Mouse (Mus musculus): ENCODE results near the gene Grk2. TPM values are rescaled to one million over a fixed set of nuclear protein-coding genes. Genes with fewer than 3 reads are reported as not detected.

The Grk2 gene
- total RNA-seq, 2 experiments from 2014 or later, result 184 to 192 TPM

Small RNA genes lying within 50 kb of the gene (microRNA-seq; reads per million reads assigned to microRNA genes)
- gene Mir6985, result 5.3 to 5.7 reads per million in 2 experiments

Other genes with a start within 250 kb of the Grk2 start
- not detected for gene Gstp3, start 246.7 kb downstream of the Grk2 start, total RNA-seq (2021)
- not detected for gene Cabp2, start 224.6 kb downstream of the Grk2 start, total RNA-seq (2021)
- gene Cdk2ap2, start 209.0 kb downstream of the Grk2 start, total RNA-seq (2021), result 10 to 100 TPM; 36.2 to 38.7 TPM
- gene Pitpnm1, start 206.2 kb downstream of the Grk2 start, total RNA-seq (2021), result 100 to 1,000 TPM; 174 to 181 TPM
- 100 to 1,000 TPM; 121 to 140 TPM for gene Aip, start 180.4 kb downstream of the Grk2 start, total RNA-seq (2021)
- not detected for gene Gpr152, start 166.4 kb downstream of the Grk2 start, total RNA-seq (2021)
- under 1 TPM; 0.22 to 0.30 TPM for gene Cabp4, start 162.2 kb downstream of the Grk2 start, total RNA-seq (2021)
- gene Coro1b, start 157.6 kb downstream of the Grk2 start, total RNA-seq (2021), result 10 to 100 TPM; 77.0 to 97.3 TPM
- 1 to 10 TPM; 1.6 to 2.5 TPM for gene Ptprcap, start 152.6 kb downstream of the Grk2 start, total RNA-seq (2021)
- gene Rps6kb2, start 142.9 kb downstream of the Grk2 start, total RNA-seq (2021), result 10 to 100 TPM; 32.7 to 38.3 TPM
- 1 to 10 TPM; 6.3 to 7.1 TPM for gene Carns1, start 130.7 kb downstream of the Grk2 start, total RNA-seq (2021)
- 1 to 10 TPM in 1 of 2 experiments, under 1 TPM in 1; 0.52 to 1.0 TPM for gene Tbc1d10c, start 114.9 kb downstream of the Grk2 start, total RNA-seq (2021)
- gene Ppp1ca, start 114.2 kb downstream of the Grk2 start, total RNA-seq (2021), result 100 to 1,000 TPM; 268 TPM
- 1 to 10 TPM; 7.9 to 9.6 TPM for gene Rad9a, start 104.6 kb downstream of the Grk2 start, total RNA-seq (2021)
- under 1 TPM; 0.38 to 0.57 TPM for gene Clcf1, start 92.0 kb downstream of the Grk2 start, total RNA-seq (2021)
- not detected for gene AC109138.7, start 91.9 kb downstream of the Grk2 start, total RNA-seq (2021)
- 10 to 100 TPM; 14.4 to 16.5 TPM for gene Pold4, start 74.3 kb downstream of the Grk2 start, total RNA-seq (2021)
- 10 to 100 TPM; 49.5 to 49.6 TPM for gene Ssh3, start 37.0 kb downstream of the Grk2 start, total RNA-seq (2021)
- 10 to 100 TPM; 58.5 to 59.2 TPM for gene Ankrd13d, start 23.1 kb downstream of the Grk2 start, total RNA-seq (2021)
- gene Kdm2a, start 92.1 kb upstream of the Grk2 start, total RNA-seq (2021), result 10 to 100 TPM; 74.2 to 88.4 TPM
- 1 to 10 TPM; 1.0 to 1.2 TPM for gene Rhod, start 133.2 kb upstream of the Grk2 start, total RNA-seq (2021)
- gene Syt12, start 171.2 kb upstream of the Grk2 start, total RNA-seq (2021), result 10 to 100 TPM; 28.5 to 30.3 TPM
- gene 2010003K11Rik, start 192.4 kb upstream of the Grk2 start, total RNA-seq (2021), result not detected
- gene Pcx, start 204.2 kb upstream of the Grk2 start, total RNA-seq (2021), result 10 to 100 TPM; 66.2 to 67.1 TPM

Measured in layer of hippocampus, adult 18-20 months (tissue).